ENCODE assay signal across 28 mouse cellular contexts in the genomic region with DNA sequence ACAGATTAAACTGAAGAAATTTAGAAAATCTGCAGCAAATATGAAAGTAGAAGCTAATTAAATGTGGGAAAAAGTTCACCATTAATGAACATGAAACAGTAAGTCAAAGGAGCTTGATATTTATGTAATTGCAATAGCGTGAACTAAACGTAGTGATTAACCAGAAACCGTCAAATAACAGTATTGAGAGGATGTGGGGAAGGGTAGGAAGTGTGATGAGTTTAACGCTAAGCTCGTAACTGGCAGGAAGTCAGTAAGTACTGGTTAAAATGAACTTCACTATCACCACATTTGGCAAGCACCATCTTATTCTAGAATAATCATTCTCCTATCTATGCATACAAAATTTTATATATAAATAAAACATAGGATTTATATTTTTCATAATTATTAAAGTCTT. TPM values are rescaled to one million over a fixed set of nuclear protein-coding genes. Genes with fewer than 3 reads are reported as not detected.
DNase-seq lines count a peak whose midpoint lies in the region; ATAC-seq lines count a peak whose summit lies in the region.
"Had no signal": no experiment of that assay in that cellular context is flagged by ENCODE, and none has a peak within 500 bp of the region (broad histone marks: within the 10 kb centered on the region; RNA-seq: fewer than 3 reads in every experiment).

No protein-coding gene starts in this region.

- intact Hi-C loops in gastrocnemius, postnatal 14 days (cut with DNase I; ENCODE audit: low total_unique reads): no loop called here

- H3K79me2 ChIP-seq in macrophage (ENCODE audit: inconsistent target): no peaks in the 10 kb centered on the region

- peak; percentile 98 for ATAC-seq in activated CD4-positive, CD25-positive, alpha-beta regulatory T cell, adult 4 months
- ATAC-seq: forebrain, embryonic 15.5 days; Patski had no signal

- no peaks in the 10 kb centered on the region for H3K36me3 ChIP-seq in macrophage (ENCODE audit: inconsistent target)
- H3K36me3 ChIP-seq: forebrain, embryonic 15.5 days; hindbrain, embryonic 12.5 days; limb, embryonic 15.5 days had no signal

- DNase-seq in thymus, postnatal 0 days (ENCODE audit: low spot score): peak; percentile 24
- DNase-seq in thymus, postnatal 14 days: no peak
- DNase-seq in embryo, embryonic 10 days (ENCODE audit: low spot score): no peak
- no peak for DNase-seq in urinary bladder, postnatal 10 days (ENCODE audit: low spot score)
- DNase-seq in gastrocnemius, postnatal 14 days: no peak
- DNase-seq: adrenal gland, adult 8-10 months; cerebellum, adult 2 months; cerebellum, postnatal 25 days; gastrocnemius, postnatal 10 days; heart, adult 18-20 months; kidney, adult 18-20 months; layer of hippocampus, adult 9-11 months; left cerebral cortex, postnatal 4 days; lung, adult 18-20 months; lung, postnatal 10 days; thymus, postnatal 4 days had no signal

- H3K27ac ChIP-seq in macrophage: peak overlapping the region; percentile 96
- H3K27ac ChIP-seq: forebrain, embryonic 15.5 days; hindbrain, embryonic 12.5 days; limb, embryonic 15.5 days had no signal

- WGBS in macrophage (ENCODE audit: missing documents): 17% methylated on average over 5 of the region's 5 CpGs

- no peak overlapping the region for H3K4me3 ChIP-seq in macrophage (ENCODE audit: inconsistent target)
- H3K4me3 ChIP-seq: forebrain, embryonic 15.5 days; hindbrain, embryonic 12.5 days; limb, embryonic 15.5 days had no signal

RNA-seq across cellular contexts. Expression of a gene that starts 17.2 kb away (rescaled TPM):
- 0.08 and 0.10 TPM in 2 replicates for polyA plus RNA-seq in thymus, postnatal 0 days (2015; fragmentation: Nextera tagmentation; extraction: Ambion mirVana)
- 1 to 10 TPM; 1.6 to 2.2 TPM for polyA plus RNA-seq in activated CD4-positive, CD25-positive, alpha-beta regulatory T cell, adult 4 months (2017; shearing (Covaris generic))
- 10 to 100 TPM in 2 of 26 experiments, 1 to 10 TPM in 18, under 1 TPM in 6; 0.50 to 23.6 (median 2.3) TPM for total RNA-seq in macrophage (2018; cell fraction: chromatin; rRNA removed)
- total RNA-seq in macrophage (2018; cell fraction: cytosol; rRNA removed): 10 to 100 TPM in 4 of 26 experiments, 1 to 10 TPM in 20, under 1 TPM in 2; 0.97 to 19.4 (median 2.7) TPM
- total RNA-seq in macrophage (2018; cell fraction: nucleus; rRNA removed): 10 to 100 TPM in 6 of 26 experiments, 1 to 10 TPM in 19, under 1 TPM in 1; 0.72 to 17.5 (median 4.5) TPM
- 4.1 to 30.2 TPM (median 6.8 TPM) in 3 replicates for polyA plus RNA-seq in macrophage (2018)
- not detected for total RNA-seq in gastrocnemius, postnatal 14 days (2021)
- total RNA-seq: adrenal gland, adult 8-10 months; heart, adult 18-20 months; heart, postnatal 25 days; left cerebral cortex, adult 18-20 months; left cerebral cortex, postnatal 4 days; megakaryocyte-erythroid progenitor cell, adult 5-6 weeks; midbrain, postnatal 0 days had no signal
- polyA plus RNA-seq: C2C12; cerebellum, adult 2 months; forebrain, embryonic 15.5 days; hindbrain, embryonic 12.5 days; kidney, embryonic 16.5 days; limb, embryonic 15.5 days; midbrain, postnatal 0 days; Patski had no signal
